Mouse (Mus musculus) liver, embryonic 16.5 days (tissue): Measurements from ENCODE around the gene Gm21870. TPM values are rescaled to one million over a fixed set of nuclear protein-coding genes. Genes with fewer than 3 reads are reported as not detected.
"Not testable (repeated sequence)": the region's sequence is repeated elsewhere in the genome, so short reads cannot be mapped to it uniquely, and the experiment has no call there.

Experiments
- ATAC-seq: fragments of 200-750 bp; cut with Nextera tagmentation; 2 replicates; pipeline ENCODE4 v1.8.0; 2017; ENCODE audit warnings: low read depth, mild to moderate bottlenecking, moderate number of reproducible peaks, moderate library complexity
- H3K27ac ChIP-seq: fragments of 300-500 bp; sonication (generic); 2 replicates; pipeline ENCODE4 v1.5.1; 2014; ENCODE audit warnings: mild to moderate bottlenecking, low read length
- H3K27me3 ChIP-seq: fragments of 300-500 bp; sonication (generic); 2 replicates; pipeline ENCODE4 v1.6.1; 2014; ENCODE audit warnings: low read depth, low read length, mixed read lengths; ENCODE audit not compliant: control insufficient read depth, insufficient read depth
- H3K36me3 ChIP-seq: fragments of 300-500 bp; sonication (generic); 2 replicates; pipeline ENCODE4 v1.6.1; 2014; ENCODE audit warnings: mild to moderate bottlenecking; ENCODE audit not compliant: control insufficient read depth, insufficient read depth
- H3K4me1 ChIP-seq: fragments of 300-500 bp; sonication (generic); 2 replicates; pipeline ENCODE4 v1.6.1; 2014; ENCODE audit warnings: low read depth, low read length, mixed read lengths; ENCODE audit not compliant: control insufficient read depth
- H3K4me2 ChIP-seq: fragments of 300-500 bp; sonication (generic); 2 replicates; pipeline ENCODE4 v1.6.1; 2014; ENCODE audit warnings: low read depth, low read length, mixed read lengths
- H3K4me3 ChIP-seq: fragments of 300-500 bp; sonication (generic); 2 replicates; pipeline ENCODE4 v1.5.1; 2014; ENCODE audit warnings: low read depth, mild to moderate bottlenecking, low read length
- H3K9ac ChIP-seq: fragments of 300-500 bp; sonication (generic); 2 replicates; pipeline ENCODE4 v1.6.1; 2014; ENCODE audit warnings: low read depth, low read length
- H3K9me3 ChIP-seq: fragments of 300-500 bp; sonication (generic); replicated peaks from 2 replicates; pipeline ENCODE4 v1.6.1; 2016; ENCODE audit warnings: low read length; ENCODE audit not compliant: control insufficient read depth
- WGBS: fragments of 180-500 bp; shearing (Covaris S2); extraction: QIAGEN DNeasy Blood & Tissue Kit; methylation state at CpG from one replicate; pipeline ENCODE4 v1.1.7; 2014; ENCODE audit not compliant: insufficient replicate concordance; 5-methylcytosine and 5-hydroxymethylcytosine counted together
- polyA plus RNA-seq: library from polyadenylated mRNA; unstranded; fragments of >200 nt; fragmentation: Nextera tagmentation; extraction: Ambion mirVana; gene quantifications from 2 replicates; pipeline ENCODE4 v1.2.1, GENCODE M21; 2015

Gene Gm21870
- not detected in 2 replicates for polyA plus RNA-seq

DNA sequence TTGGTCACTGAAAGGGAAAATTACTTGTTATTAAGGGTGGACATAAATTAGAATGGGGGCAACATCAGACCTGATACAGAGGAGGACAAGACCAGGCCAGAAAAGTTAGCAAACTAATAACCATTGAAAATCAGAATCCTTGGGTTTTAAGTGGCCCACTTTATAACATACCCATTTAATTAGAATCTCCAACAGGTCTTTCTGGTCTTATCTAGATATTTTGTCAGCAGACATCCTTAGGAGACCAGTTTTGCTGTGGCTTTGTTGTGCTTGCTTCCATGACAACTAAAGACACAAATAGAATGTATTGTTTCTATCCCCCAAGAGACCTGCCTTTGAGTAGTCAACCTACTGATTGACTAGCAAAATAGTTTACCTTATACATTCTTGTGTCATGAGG is at the start of gene Gm21870:
Gene Gm21870 (minus strand): TSS at position 101 of the 400 bp plus-strand sequence.
- ATAC-seq, H3K4me2 ChIP-seq, H3K27me3 ChIP-seq, H3K36me3 ChIP-seq, H3K9me3 ChIP-seq, H3K4me1 ChIP-seq, H3K4me3 ChIP-seq, H3K9ac ChIP-seq, H3K27ac ChIP-seq: not testable (repeated sequence)

DNA sequence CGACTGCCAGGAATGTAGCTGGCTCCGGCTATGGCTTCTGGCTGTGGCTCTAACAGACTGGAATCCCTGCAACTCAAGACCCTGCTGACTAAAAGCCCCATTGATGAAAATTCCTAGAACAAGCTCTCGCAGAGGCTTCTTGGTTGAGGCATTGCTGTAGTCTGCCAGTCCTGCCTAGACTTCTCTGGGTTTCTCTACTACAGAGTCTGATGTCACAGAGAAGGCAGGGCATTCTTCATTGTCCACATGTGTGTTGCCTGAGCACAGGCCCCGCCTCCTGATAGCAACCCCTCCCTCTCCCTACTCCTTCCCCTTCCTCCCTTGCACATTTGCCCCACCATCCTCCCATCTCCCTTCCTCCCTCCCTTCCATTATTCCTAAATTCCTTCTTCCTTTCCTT is 30.2 kb downstream of the Gm21870 start, which contains the start of gene Btbd35f6:
Gene Btbd35f6 (minus strand): TSS at position 101 of the 400 bp plus-strand sequence.
- not testable (repeated sequence) for H3K4me2 ChIP-seq, H3K4me1 ChIP-seq, H3K9ac ChIP-seq, H3K4me3 ChIP-seq, H3K27ac ChIP-seq, H3K36me3 ChIP-seq, ATAC-seq, H3K9me3 ChIP-seq, H3K27me3 ChIP-seq
- no CpG with 5 or more reads among the region's 4 CpGs for WGBS

Other genes with a start within 250 kb of the Gm21870 start
- gene Btbd35f6, start 30.3 kb downstream of the Gm21870 start, polyA plus RNA-seq: not detected in 2 replicates
- not detected in 2 replicates for gene Btbd35f9, start 174.7 kb upstream of the Gm21870 start, polyA plus RNA-seq